Mouse (Mus musculus): ENCODE measurements around the gene Prkacb.
A peak's percentile ranks its signal among the peaks of the same experiment; 100 is the strongest.

The Prkacb gene

DNA sequence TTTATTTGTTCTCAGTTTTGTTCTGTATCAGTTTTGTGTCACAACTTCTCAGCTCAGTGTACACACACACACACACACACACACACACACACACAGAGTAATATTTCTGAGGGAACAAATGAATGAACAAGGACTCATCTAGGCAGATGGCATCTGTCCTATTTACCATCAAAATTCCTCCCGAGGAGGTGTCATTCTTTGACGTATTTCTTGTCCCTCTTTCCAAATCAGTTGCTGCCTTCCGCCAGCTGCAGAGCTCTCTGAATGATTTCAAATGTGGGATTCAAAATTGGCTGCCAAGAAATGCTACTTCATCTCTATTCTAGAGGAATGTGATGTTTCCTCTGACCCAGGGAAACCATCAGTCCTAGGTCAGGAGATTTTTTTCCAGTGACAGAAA lies 89.8 kb downstream of the Prkacb start:
- DNase-seq (ENCODE audit: low spot score in 2 of 2) = no peak

DNA sequence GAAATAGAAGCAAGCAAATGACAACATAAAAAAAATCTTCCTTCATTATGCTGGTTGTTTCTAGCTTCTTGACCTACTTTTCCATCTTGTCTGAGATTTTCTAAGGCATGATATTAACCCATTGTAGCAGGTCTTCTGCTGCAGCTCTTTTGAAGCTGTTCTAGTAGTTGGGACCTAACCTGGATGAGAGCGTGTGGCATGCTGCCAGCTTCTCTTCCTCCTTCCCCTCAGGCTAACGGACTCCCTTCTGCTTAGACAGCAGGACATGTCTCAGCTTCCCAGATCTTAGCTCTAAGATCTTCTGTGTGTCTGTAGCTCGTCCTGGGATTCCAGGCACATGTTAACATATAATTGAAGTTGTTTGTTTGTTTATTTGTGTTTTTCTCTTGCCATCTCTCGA lies 93.1 kb downstream of the Prkacb start:
- no peak for DNase-seq (ENCODE audit: low spot score in 2 of 2)

DNA sequence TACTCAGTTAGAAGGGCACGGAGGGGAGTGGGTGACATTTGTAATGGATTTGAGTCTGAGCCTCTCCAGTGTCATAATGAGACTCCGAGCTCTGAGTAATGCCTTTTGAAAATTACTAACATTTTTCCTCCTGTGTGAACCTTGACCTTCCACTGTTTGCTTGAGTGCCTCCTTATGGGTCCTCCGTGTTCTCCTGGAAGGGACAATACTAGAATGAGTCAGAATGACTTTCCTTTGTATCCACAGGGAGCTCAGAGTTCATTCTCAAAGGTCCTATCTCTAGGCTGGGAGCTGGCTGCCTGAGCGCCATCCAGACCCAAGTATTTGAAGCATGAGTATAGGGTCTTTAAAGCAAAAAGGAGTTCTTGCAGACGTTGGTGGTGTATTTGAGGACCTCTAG lies 94.5 kb downstream of the Prkacb start:
- no peak for DNase-seq (ENCODE audit: low spot score in 2 of 2)

DNA sequence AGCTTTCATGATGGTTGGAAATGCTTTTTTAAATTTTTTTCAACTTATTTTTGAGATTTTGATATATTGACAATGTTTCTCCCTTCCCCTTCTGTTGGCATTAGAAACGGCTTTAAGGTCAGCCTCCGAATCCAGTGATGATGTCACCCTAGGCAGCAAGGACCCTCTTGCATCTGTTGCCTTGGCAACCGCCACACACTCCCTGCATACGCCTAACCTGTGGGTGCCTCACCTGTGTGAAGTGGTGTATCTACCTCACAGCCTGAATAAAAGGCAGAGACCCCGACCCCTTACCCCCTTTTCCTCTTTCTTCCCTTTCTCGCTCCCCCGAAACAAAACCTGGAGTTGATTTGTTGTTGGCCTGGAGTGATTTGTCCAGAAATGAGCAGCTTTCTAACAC lies 100.5 kb downstream of the Prkacb start:
- DNase-seq (ENCODE audit: low spot score in 2 of 2) = no peak

DNA sequence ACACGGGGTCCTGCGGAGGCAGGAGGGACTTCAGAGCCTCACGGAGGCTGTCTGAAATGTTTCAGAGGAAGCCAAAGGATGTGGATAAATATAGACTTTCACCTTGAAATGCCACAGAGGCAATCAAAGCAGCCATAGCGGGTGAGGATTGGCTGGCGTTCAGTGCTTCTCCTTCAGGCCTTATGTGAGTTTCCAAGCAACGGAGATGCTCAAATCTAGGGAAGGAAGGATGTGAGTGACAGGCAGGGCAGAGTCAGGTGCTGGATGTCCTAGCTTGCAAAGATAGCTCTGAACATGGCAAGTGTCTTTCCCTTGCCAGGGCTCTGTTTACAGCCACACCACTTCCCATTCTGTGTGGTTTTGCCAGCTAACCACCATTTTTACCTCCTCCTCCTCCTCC lies 101.2 kb downstream of the Prkacb start:
- no peak for DNase-seq (ENCODE audit: low spot score in 2 of 2)

DNA sequence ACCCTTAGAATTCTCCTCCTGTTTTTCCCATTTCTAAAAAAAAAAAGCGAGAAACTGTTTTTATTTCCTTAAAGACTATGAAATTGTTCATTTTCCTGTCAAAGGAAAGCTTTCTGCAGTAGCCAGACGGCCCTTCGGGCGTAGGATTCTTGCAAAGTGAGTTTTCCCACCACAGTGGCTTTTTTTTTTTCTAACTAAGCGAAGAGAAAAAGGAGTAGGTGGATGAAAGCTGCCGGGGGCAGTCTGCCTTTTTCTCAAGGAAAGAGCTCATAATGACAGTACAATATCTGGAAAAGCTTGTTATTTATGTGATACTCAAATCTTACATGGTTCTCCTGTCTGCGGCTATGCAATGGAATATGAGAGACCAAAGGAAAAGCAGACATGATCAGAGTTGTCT lies 101.7 kb downstream of the Prkacb start:
- no peak for DNase-seq (ENCODE audit: low spot score in 2 of 2)

DNA sequence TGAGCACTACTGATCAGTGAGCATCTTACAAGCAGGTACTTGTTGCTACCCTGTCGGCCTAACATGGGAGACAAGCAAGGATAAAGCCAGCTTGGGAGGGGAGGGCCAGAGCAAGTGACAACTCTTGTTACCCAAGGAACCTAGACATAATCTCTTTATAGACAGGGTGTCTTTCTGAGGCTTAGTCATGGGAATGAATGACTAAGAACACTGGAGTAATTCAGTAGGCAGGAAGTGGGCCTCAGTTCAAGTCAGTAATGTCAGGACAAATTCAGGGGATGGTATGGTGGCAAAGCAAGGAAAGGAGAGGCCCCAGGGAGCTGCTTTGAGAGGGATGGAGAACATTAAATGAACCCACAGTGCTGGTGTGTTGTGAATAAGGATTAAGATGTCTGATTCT lies 103.7 kb downstream of the Prkacb start:
- no peak for DNase-seq (ENCODE audit: low spot score in 2 of 2)

DNA sequence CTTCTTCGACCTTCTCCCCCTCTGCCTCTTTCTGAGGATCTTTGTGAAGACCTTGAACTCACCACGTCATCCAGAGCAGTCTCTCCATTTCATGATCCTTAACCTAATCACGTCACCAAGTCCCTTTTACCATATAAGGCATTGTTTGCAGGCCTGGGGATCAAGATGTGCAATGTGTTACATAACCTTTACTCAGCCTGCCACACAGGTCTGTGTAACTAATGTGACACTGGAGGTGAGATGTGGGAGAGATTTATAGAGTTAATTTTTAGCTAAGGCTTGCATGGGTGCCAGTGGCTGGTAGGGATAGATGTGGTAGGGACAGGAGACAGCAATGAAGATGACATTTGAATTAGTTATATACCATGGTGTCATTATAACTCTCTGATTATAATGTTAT lies 104.4 kb downstream of the Prkacb start:
- DNase-seq (ENCODE audit: low spot score in 2 of 2) = no peak

DNA sequence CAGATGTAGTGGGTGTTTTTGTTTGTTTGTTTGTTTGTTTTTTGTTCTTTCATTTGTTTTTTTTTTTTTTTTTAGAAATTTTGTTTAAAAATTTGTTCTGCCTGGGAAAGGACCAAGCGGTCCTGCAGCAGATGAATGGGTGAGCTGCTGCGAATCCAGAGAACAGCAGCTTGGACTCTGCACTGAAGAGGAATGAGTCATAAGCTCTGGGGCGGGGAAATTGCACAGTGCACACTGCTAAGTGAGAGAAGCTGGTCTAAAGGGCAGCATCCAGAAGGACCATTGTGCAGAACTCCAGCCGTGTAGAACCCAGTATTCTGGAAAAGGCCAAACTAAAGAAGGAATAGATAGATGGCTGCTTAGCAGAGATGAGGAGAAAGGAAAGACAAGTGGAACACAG lies 108.7 kb downstream of the Prkacb start:
- no peak for DNase-seq (ENCODE audit: low spot score in 2 of 2)

DNA sequence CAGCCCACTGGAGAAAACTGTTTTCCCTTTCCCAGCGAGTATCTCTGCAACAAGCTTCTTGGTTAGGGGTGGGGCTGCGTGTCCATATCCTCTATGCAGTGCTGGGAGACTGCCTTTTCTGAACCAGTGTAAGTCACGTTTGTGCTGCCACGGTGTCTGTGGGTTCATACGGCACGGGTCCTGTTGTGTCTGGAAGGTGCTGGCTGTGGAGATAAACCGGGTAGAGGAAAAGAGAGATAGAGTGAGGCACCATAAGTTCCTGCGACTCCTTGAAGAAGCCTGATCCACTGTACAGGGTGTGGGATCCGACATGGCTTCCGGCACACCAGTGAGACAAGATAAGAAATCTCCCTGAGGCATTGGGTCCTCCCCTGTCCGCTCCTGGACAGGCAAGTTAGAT lies 112.7 kb downstream of the Prkacb start:
- no peak for DNase-seq (ENCODE audit: low spot score in 2 of 2)

DNA sequence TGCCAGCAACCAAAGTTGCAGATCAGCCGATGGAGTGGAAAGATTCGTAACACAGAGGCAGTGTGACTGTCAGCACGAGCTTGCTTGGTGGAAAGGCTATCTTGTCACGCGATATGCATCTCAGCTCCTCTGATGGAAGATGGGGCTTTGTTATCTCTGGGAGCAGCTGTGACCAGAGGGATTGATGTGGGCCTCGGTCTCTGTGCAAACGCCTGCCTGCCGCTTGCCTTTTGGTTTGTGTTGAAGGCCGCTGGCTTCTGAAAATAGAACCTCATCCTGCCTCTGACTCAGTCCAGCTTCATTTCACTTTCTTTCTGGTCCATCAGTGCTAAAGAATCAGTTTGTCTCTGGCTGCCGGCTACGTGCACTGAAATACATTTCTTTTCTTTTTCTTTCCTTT lies 113.8 kb downstream of the Prkacb start:
- DNase-seq (ENCODE audit: low spot score in 2 of 2) = no peak

DNA sequence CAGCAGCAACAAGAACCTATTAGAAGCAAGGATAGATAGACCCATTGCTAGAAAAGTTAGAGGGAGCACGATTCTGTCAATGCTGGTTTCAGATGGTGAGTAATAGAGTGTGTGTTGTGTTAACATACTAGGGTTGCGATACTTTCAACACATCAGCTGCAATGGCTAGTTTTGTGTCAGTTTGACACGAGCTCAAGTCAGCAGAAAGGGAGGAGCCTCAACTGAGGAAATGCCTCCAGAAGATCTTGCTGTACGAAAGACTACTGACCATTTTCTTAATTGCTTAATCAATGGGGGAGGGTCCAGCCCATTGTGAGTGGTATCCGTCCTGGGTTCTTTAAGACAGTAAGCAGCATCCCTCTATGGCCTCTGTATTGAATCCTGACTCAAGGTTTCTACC lies 120.2 kb downstream of the Prkacb start:
- DNase-seq (ENCODE audit: low spot score in 2 of 2) = no peak

DNA sequence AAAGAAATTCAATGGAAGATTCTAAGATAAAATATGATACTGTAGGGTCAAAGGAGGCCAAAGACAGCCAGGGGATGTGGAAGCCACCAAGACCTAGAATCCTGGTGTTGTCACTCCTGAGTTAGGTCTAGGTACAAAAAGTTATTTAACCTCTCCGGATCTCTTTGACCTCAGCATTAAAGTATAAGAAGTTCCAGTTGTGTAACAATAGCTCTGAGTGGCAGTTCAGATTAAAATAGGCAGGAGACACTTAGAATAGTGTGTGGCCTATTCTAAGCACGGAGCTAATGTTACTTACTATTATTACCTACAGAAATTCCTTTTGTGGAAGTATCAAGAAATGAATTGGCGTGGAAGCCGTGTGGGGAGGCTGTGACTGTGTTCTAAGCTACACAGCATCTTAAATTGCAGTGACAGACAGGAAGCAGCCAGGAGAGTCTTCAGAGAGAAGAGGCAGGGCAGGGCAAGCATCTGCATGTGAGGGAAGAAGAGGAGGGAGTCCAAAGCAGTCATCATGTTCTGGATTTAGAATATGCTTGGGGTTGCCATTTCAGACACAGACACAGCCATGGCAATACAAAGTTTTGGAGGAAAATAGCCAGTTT lies 125.6 kb downstream of the Prkacb start:
- no peak for DNase-seq (ENCODE audit: low spot score in 2 of 2)

DNA sequence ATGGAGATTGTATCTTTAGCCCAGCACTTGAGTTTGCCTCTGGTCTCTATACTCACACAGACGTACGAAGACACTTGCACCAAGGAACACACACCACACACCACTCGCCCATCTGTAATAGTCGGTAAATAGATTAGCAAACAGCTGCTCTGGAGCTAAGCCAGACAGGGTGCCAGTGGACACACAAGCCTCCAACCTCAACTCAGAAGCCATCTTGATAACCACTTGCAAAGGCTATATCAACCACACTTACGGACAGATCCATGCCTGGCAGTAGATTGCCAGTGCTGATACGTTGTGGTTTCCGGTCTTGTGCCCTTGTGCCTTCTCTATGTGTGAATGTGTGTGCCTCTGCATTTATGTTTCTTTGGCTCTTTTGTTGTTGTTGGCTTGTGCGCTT lies 126.4 kb downstream of the Prkacb start:
- no peak for DNase-seq (ENCODE audit: low spot score in 2 of 2)

DNA sequence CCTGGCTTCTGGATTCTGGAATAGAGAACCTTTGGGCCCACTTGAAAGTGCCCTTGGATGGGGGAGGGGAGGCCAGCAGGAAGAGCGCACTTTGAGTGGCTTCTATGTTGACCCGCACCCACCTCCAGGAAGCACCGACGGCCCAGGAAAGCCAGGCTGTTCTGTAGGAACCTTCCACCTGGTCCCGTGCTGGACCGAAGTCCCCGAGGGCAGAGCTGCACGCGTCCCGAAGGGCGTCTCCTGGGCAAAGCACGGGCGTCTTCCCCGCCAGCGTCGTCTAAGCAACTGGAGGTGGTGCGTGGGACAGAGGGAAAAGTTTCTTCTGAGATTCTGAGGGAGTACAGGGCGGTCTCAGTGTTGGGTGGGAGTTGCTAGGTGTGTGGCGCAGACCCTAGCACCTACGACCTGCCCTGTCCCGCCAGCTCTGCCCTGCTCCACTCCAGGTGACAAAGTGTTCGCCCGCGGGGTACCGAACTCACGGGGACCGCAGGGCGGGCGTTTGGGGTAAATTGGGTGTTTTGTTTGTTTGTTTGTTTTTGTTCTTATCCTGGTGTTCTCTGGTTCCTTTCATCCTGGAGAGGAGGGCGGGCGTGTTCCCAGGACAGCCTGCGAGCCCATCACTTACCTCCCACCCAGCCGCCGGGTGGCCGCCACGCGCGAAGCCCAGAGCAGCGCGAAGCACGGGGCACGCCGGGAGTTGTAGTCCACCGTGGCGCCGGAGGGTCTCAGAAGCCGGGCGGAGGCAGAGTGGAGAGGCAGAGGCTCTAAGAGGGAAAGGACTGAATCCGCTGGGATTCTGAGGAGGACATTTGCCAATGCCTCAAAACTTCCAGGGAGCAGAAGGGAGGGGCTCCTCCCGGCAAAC lies 127.7 kb downstream of the Prkacb start, which contains the start of gene Samd13:
Samd13 (minus strand) TSS at position 782 of the 865 bp plus-strand sequence.
- DNase-seq (ENCODE audit: low spot score in 2 of 2) = peak in 1 of 2 experiments; percentile 47

DNA sequence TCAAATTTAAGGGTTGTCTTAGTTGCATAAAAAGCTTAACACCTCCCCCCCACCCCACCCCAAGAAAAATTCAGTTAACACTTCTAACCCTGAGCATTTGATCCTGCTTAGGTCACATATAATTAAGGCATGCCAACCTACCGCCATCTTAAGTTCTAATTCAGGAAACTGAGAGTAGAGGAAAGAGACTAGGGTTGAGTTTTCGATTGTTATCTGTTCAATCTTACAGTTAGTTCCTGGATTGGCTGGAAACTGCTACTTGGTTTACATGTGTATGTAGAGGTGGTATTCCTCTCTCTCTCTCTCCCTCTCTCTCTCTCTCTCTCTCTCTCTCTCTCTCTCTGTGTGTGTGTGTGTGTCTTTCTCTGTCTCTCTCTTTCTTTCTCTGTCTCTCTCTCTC lies 129.7 kb downstream of the Prkacb start:
- no peak for DNase-seq (ENCODE audit: low spot score in 2 of 2)

DNA sequence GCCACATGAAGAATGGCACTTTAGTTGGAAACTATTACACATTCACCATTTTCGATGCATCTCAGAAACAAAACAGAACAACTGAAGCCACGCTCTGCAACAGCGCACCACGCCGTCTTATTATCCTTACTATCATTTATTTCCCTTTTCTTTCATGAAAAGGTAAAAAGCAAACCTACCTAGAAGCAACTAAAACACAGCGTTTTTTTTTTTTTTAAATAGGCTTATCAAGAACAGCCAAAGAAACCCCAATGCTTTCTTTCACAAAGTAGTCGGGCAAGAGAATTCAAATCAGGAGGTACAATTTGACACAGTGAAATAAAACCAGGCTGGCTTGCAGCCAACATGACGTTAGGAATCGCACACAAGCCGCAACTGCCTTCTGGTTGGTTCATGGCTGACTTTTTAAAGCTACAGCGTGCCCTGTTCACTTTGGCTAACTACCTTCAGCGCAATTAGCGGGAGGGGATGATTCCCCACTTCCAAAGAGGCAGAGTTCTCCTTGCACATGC lies 130.6 kb downstream of the Prkacb start:
- peak in 1 of 2 experiments; percentile 57 for DNase-seq (ENCODE audit: low spot score in 2 of 2)

DNA sequence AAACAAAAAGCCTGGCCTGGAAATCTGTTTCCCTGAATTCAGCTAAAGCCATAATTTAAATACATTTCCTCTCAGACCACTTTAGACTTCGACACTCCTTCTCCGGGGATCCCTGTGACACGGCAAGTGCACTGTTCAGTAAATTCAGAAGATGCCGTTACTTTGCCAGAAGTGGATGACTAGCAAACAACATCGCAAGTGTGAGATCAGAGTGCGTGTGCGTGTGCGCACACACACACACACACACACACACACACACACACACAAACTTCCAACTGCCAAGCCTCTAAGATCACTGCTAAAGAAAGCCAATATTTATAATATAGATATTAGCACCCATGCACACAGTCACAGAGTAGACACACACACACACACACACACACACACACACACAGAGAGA lies 131.1 kb downstream of the Prkacb start:
- no peak for DNase-seq (ENCODE audit: low spot score in 2 of 2)

DNA sequence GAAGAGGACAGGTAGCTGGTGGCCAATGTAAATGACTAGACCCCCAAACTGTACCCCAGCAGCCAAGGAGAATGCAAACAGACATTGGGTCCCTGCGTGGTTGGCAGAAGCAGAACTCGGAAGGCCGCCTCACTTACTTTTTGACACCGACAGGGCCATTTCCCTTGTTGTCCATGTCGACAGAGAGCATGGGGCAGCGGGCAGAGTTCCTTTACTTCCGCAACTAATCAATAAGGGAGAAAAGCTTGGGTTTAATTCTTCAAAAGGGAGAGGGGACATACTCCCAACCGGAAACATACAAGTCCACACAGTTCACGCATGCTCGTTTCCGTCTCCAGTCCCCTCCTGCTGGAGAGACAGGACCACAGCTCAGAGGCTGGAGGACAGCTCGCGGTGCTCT lies 132.2 kb downstream of the Prkacb start:
- DNase-seq (ENCODE audit: low spot score in 2 of 2) = no peak

DNA sequence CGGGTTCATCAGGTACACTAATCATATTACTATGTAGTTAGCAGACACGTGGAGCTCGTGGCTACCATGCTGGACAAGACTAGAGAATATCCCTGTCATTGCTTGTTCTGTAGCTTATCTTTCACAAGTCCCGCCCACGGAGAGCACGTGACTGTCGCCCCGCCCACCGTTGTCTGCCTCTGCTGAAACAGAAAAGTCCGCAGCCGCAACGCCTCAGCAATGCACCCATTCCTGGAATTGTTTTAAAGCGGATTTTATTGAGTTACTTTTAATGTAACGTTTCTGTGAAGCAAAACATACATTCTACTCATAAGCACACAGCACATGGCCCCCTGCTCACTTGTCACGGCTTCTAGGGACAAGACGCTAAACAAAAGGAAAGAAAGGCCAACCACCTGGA lies 133.1 kb downstream of the Prkacb start:
- no peak for DNase-seq (ENCODE audit: low spot score in 2 of 2)
